Mouse (Mus musculus) cortical plate, adult 2 months (tissue): Measurements from ENCODE around the gene Drg2.

ENCODE experiments used
- CTCF ChIP-seq: fragments of 200-500 bp; IDR thresholded peaks from 2 replicates; pipeline ENCODE4 v1.5.1; 2011; ENCODE audit warnings: mild to moderate bottlenecking, control low read depth, low read length; ENCODE audit not compliant: insufficient read depth; ENCODE audit errors: extremely low read depth
- POLR2A ChIP-seq: fragments of 200-500 bp; IDR thresholded peaks from 2 replicates; pipeline ENCODE4 v1.6.1; 2011; ENCODE audit warnings: mild to moderate bottlenecking, low read length, control low read depth; ENCODE audit not compliant: insufficient read depth; ENCODE audit errors: extremely low read depth

DNA sequence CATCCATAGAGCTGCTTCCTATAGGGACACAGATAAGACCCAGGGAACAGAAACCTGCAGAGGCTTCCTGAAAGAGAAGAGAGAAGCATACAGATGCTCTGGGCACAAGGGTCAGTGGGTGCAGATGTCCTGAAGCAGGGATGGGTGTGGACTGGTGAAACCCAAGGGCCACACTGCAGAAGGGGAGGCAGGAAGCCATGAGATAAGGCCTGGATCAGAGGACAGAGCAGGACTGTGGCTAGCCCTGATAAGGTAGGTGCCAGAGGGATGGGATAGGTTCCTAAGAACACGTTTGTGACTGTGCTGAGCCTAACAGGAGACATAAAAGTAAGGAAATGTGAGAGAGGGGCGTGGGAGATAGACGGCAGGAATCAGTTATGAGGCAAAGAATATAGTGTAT, 31.9 kb downstream of the Drg2 start:
- TF ChIP-seq CTCF: no peak
- TF ChIP-seq POLR2A: no peak
